Comparison of ENCODE assay signal across 16 mouse cellular contexts in the genomic region with DNA sequence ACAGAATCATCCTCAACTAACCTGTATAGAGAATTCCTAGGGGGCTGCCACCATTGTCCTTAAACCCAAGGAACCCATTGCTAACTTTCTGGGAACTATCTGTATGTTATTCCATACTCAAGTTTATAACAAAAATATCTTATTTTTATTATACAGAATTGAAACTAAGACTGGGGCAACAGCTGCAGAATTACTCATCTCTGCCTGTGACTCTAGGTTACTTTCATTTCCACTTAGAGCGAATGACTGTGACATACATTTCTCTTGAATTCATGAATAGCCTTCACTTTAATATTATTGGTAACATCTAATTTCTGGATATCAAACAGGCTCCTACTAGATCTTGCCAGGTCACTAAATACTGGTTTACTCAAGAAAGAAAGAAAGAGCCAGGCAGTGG. TPM values are rescaled to one million over a fixed set of nuclear protein-coding genes. Genes with fewer than 3 reads are reported as not detected.
DNase-seq lines count a peak whose midpoint lies in the region; ATAC-seq and TF ChIP-seq lines count a peak whose summit lies in the region.
"Had no signal": no experiment of that assay in that cellular context is flagged by ENCODE, and none has a peak within 500 bp of the region (broad histone marks: within the 10 kb centered on the region; RNA-seq: fewer than 3 reads in every experiment).

No protein-coding gene starts in this region.

- no peak overlapping the region for H3K9ac ChIP-seq in heart, adult 2 months (ENCODE audit: low read depth, low read length)
- H3K9ac ChIP-seq: forebrain, embryonic 13.5 days; forebrain, postnatal 0 days; hindbrain, embryonic 13.5 days had no signal

- peak overlapping the region; percentile 61 for H3K4me2 ChIP-seq in myocyte (ENCODE audit: low read depth)
- H3K4me2 ChIP-seq: forebrain, embryonic 13.5 days; hindbrain, embryonic 13.5 days had no signal

- no peaks in the 10 kb centered on the region for H3K27me3 ChIP-seq in heart, adult 2 months (ENCODE audit: control insufficient read depth, insufficient read depth, low read length)
- no peaks in the 10 kb centered on the region for H3K27me3 ChIP-seq in myocyte (ENCODE audit: control insufficient read depth, insufficient read depth, insufficient read length)
- H3K27me3 ChIP-seq: forebrain, embryonic 13.5 days; hindbrain, embryonic 13.5 days had no signal

- H3K36me3 ChIP-seq in heart, adult 2 months (ENCODE audit: control insufficient read depth, insufficient read depth, low read length), result no peaks in the 10 kb centered on the region; the same call in 1 of the 2 replicates
- no peaks in the 10 kb centered on the region for H3K36me3 ChIP-seq in myocyte (ENCODE audit: control insufficient read depth, insufficient read depth)
- H3K36me3 ChIP-seq: embryonic facial prominence, embryonic 10.5 days; G1E; hindbrain, embryonic 13.5 days had no signal

- no peaks in the 10 kb centered on the region for H3K79me2 ChIP-seq in heart, adult 2 months (replicated peaks; ENCODE audit: control insufficient read depth, insufficient read depth, low read length)
- no peaks in the 10 kb centered on the region for H3K79me2 ChIP-seq in myocyte (ENCODE audit: control insufficient read depth, insufficient read depth)

- no peak overlapping the region for H3ac ChIP-seq in myocyte (ENCODE audit: control insufficient read depth, insufficient read length)

- ATAC-seq in granulocyte monocyte progenitor cell, adult 5-6 weeks (replicated peaks; ENCODE audit: poor library complexity, severe bottlenecking), result peak; percentile 62
- ATAC-seq: forebrain, embryonic 13.5 days; forebrain, postnatal 0 days; hindbrain, postnatal 0 days had no signal

- no peak for DNase-seq in heart, adult 2 months
- DNase-seq in heart, postnatal 36 days, result no peak
- DNase-seq in layer of hippocampus, postnatal 36 days, result no peak
- DNase-seq in frontal cortex, postnatal 36 days (ENCODE audit: low spot score in 2 of 2), result no peak
- DNase-seq: adrenal gland, postnatal 10 days; cerebellum, adult 2 months; cerebellum, postnatal 10 days; forebrain, postnatal 0 days; heart, postnatal 10 days had no signal

- no peaks in the 10 kb centered on the region; the same call in 1 of the 2 replicates for H3K4me1 ChIP-seq in heart, adult 2 months (ENCODE audit: control insufficient read depth, insufficient read depth, low read length)
- H3K4me1 ChIP-seq: embryonic facial prominence, embryonic 10.5 days; forebrain, embryonic 13.5 days; hindbrain, embryonic 13.5 days had no signal

- no peak for TF ChIP-seq POLR2A in heart, adult 2 months (IDR thresholded peaks at IDR 0.05; ENCODE audit: insufficient read depth, low read depth, low read length)
- no peak for TF ChIP-seq POLR2A in myocyte (IDR thresholded peaks at IDR 0.05; ENCODE audit: insufficient read length, low read depth)

- H3K4me3 ChIP-seq in heart, adult 2 months, result no peak overlapping the region
- no peak overlapping the region for H3K4me3 ChIP-seq in myocyte
- H3K4me3 ChIP-seq: embryonic facial prominence, embryonic 10.5 days; forebrain, embryonic 13.5 days; hindbrain, embryonic 13.5 days had no signal

- no peak for TF ChIP-seq EP300 in heart, adult 2 months (IDR thresholded peaks at IDR 0.05; ENCODE audit: insufficient read depth, low read depth, low read length)

- 48% methylated on average over 1 of the region's 1 CpGs for WGBS in heart, adult 2 months

- TF ChIP-seq CTCF in heart, adult 2 months (IDR thresholded peaks at IDR 0.05), result no peak

- intact Hi-C loops in heart, adult 2 months (cut with DNase I), result no loop called here
- intact Hi-C loops in heart, postnatal 36 days (cut with DNase I), result no loop called here

- H3K27ac ChIP-seq in heart, adult 2 months, result peak overlapping the region; percentile 24; the same call in 1 of the 2 replicates
- H3K27ac ChIP-seq: embryonic facial prominence, embryonic 10.5 days; forebrain, embryonic 13.5 days; hindbrain, embryonic 13.5 days; hindbrain, postnatal 0 days had no signal

TF ChIP-seq in myocyte, 11 proteins besides CTCF, POLR2A, EP300 and RAD21:
- no peak for TF ChIP-seq E2F4 (IDR thresholded peaks at IDR 0.05; ENCODE audit: insufficient read depth)

RNA-seq across cellular contexts. Expression of gene Stard13, which starts 22.8 kb away (rescaled TPM):
- total RNA-seq in heart, adult 2 months (2021), result 10 to 100 TPM; 22.1 to 24.4 TPM
- polyA plus RNA-seq in heart, adult 2 months (2012; rRNA removed), result 9.9 and 16.4 TPM in 2 replicates
- 10 to 100 TPM; 24.1 to 25.0 TPM for total RNA-seq in heart, postnatal 36 days (2021)
- not detected in 2 replicates for total RNA-seq in granulocyte monocyte progenitor cell, adult 5-6 weeks (2014; fragmentation: Nextera tagmentation)
- total RNA-seq in granulocyte monocyte progenitor cell, adult 5-6 weeks (2017), result not detected in 2 replicates
- 15.2 TPM for polyA plus RNA-seq in myocyte (2012; fragmentation: generic; extraction: Trizol)
- total RNA-seq in layer of hippocampus, postnatal 36 days (2021), result 10 to 100 TPM; 15.5 to 22.0 TPM
- polyA plus RNA-seq: G1E had no signal

Comparison
In these comparisons a context has a peak if more than half of its experiments do, and no peak if none do; other contexts are left out.
1. RNA of gene Stard13, which starts 22.8 kb away (total RNA-seq): 24.1 to 25.0 TPM in heart, postnatal 36 days, 22.1 to 24.4 TPM in heart, adult 2 months and 15.5 to 22.0 TPM in layer of hippocampus, postnatal 36 days; not detected in granulocyte monocyte progenitor cell, adult 5-6 weeks; every median in the first group is over 10 times any median in the second.